10 mouse cellular contexts compared by ENCODE assay signal in the genomic region with DNA sequence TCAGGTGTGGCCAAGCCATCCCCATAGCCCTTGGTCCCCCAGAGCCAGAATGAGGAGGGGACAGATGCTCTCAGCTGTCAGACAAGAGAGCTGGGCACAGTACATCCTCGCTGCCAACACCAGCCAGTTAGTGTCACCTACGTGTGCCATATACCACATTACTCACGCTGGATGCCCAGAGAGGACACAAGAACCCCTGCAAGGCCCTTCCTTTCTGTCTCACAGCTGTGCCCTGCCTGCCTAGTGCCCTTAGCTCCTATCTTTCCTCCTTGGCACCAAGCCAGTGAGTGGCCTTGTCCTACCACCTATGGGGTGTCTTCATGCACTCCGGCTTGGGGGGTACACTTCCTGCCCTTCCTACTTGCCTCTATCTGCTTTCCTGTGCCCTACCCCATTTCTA. TPM values are rescaled to one million over a fixed set of nuclear protein-coding genes. Genes with fewer than 3 reads are reported as not detected.
A peak's percentile ranks its signal among the peaks of the same experiment; 100 is the strongest.
DNase-seq lines count a peak whose midpoint lies in the region; ATAC-seq and TF ChIP-seq lines count a peak whose summit lies in the region.
"Had no signal": no experiment of that assay in that cellular context is flagged by ENCODE, and none has a peak within 500 bp of the region (broad histone marks: within the 10 kb centered on the region; RNA-seq: fewer than 3 reads in every experiment).

No protein-coding gene starts in this region.

- peak; percentile 31 for DNase-seq in CD4-positive, CD25-positive, alpha-beta regulatory T cell, adult 2 months (ENCODE audit: low read depth, low spot score)
- DNase-seq in G1E (ENCODE audit: low spot score), result no peak
- DNase-seq in kidney, adult 11 months, result no peak
- no peak for DNase-seq in gastrocnemius, postnatal 10 days
- DNase-seq in frontal cortex, adult 2 months (ENCODE audit: extremely low spot score in 1 of 2, low spot score in 1 of 2), result no peak
- DNase-seq: gastrocnemius, postnatal 14 days; kidney, adult 18-20 months had no signal

- no peaks in the 10 kb centered on the region for H3K36me3 ChIP-seq in G1E (replicated peaks)
- H3K36me3 ChIP-seq in hindbrain, embryonic 13.5 days, result no peaks in the 10 kb centered on the region
- H3K36me3 ChIP-seq in midbrain, embryonic 13.5 days, result 0 out of 2 replicates have a peak, but pooled peaks cover 3% of the 10 kb centered on the region

- 50% methylated on average over 4 of the region's 4 CpGs for WGBS in hindbrain, embryonic 13.5 days
- 78% methylated on average over 4 of the region's 4 CpGs for WGBS in midbrain, embryonic 13.5 days

- peak overlapping the region; percentile 94 for H3K27ac ChIP-seq in hindbrain, embryonic 13.5 days
- H3K27ac ChIP-seq in midbrain, embryonic 13.5 days, result peak overlapping the region; percentile 96

- no peak for ATAC-seq in CD4-positive, CD25-positive, alpha-beta regulatory T cell, adult 4 months
- ATAC-seq in G1E (ENCODE audit: extremely low read depth, insufficient number of reproducible peaks, low FRiP score, poor library complexity, severe bottlenecking), result no peak
- ATAC-seq in hindbrain, embryonic 13.5 days (ENCODE audit: low FRiP score), result no peak
- no peak for ATAC-seq in midbrain, embryonic 13.5 days

- peaks cover 34% of the 10 kb centered on the region for H3K27me3 ChIP-seq in G1E (ENCODE audit: insufficient read depth, low read length)
- peaks cover 7% of the 10 kb centered on the region; the same call in 1 of the 2 replicates for H3K27me3 ChIP-seq in hindbrain, embryonic 13.5 days
- H3K27me3 ChIP-seq in midbrain, embryonic 13.5 days, result 0 out of 2 replicates have a peak, but pooled peaks cover 3% of the 10 kb centered on the region

- no peaks in the 10 kb centered on the region for H3K9me3 ChIP-seq in G1E (replicated peaks)
- H3K9me3 ChIP-seq in hindbrain, embryonic 13.5 days, result no peaks in the 10 kb centered on the region
- H3K9me3 ChIP-seq in midbrain, embryonic 13.5 days, result no peaks in the 10 kb centered on the region

- no peak for TF ChIP-seq CTCF in G1E (IDR thresholded peaks at IDR 0.05; ENCODE audit: low read depth, low read length)

- H3K9ac ChIP-seq in hindbrain, embryonic 13.5 days, result peak overlapping the region; percentile 75
- peak overlapping the region; percentile 74 for H3K9ac ChIP-seq in midbrain, embryonic 13.5 days (replicated peaks)

- peak overlapping the region; percentile 48 for H3K4me2 ChIP-seq in hindbrain, embryonic 13.5 days
- H3K4me2 ChIP-seq in midbrain, embryonic 13.5 days (replicated peaks), result peak overlapping the region; percentile 48

- peaks cover 66% of the 10 kb centered on the region for H3K4me1 ChIP-seq in G1E (ENCODE audit: insufficient read depth, low read depth, low read length)
- H3K4me1 ChIP-seq in hindbrain, embryonic 13.5 days (replicated peaks), result peaks cover 68% of the 10 kb centered on the region
- peaks cover 70% of the 10 kb centered on the region for H3K4me1 ChIP-seq in midbrain, embryonic 13.5 days (replicated peaks)

- peak overlapping the region; percentile 44; the same call in 1 of the 2 replicates for H3K4me3 ChIP-seq in G1E (ENCODE audit: low read depth, low read length)
- H3K4me3 ChIP-seq in hindbrain, embryonic 13.5 days, result no peak overlapping the region
- H3K4me3 ChIP-seq in midbrain, embryonic 13.5 days (replicated peaks), result peak overlapping the region; percentile 33

RNA-seq across cellular contexts. Expression of a gene that starts 24.9 kb away (rescaled TPM):
- 10 to 100 TPM; 25.9 to 29.4 TPM for polyA plus RNA-seq in CD4-positive, CD25-positive, alpha-beta regulatory T cell, adult 4 months (2017; shearing (Covaris generic))
- total RNA-seq in G1E (2014; fragmentation: Nextera tagmentation) (0.38 and 1.6 TPM in 2 replicates), G1E (2017) (0.06 and 0.16 TPM in 2 replicates)
- polyA plus RNA-seq in G1E (2012), result 0.58 and 0.59 TPM in 2 replicates
- polyA plus RNA-seq in hindbrain, embryonic 13.5 days (2015; fragmentation: Nextera tagmentation; extraction: Ambion mirVana), result 33.2 and 39.7 TPM in 2 replicates
- 56.2 and 62.0 TPM in 2 replicates for polyA plus RNA-seq in midbrain, embryonic 13.5 days (2015; fragmentation: Nextera tagmentation; extraction: Ambion mirVana)
- under 1 TPM; 0.16 to 0.77 TPM for total RNA-seq in gastrocnemius, postnatal 10 days (2021)
- 11.5 and 12.2 TPM in 2 replicates for polyA plus RNA-seq in frontal cortex, adult 2 months (2012; rRNA removed)
